Mouse (Mus musculus): ENCODE data around the gene Rasal3. TPM values are rescaled to one million over a fixed set of nuclear protein-coding genes. Genes with fewer than 3 reads are reported as not detected.

The Rasal3 gene
- polyA plus RNA-seq, 1 experiment from 2014 or later: 8.1 TPM

DNA sequence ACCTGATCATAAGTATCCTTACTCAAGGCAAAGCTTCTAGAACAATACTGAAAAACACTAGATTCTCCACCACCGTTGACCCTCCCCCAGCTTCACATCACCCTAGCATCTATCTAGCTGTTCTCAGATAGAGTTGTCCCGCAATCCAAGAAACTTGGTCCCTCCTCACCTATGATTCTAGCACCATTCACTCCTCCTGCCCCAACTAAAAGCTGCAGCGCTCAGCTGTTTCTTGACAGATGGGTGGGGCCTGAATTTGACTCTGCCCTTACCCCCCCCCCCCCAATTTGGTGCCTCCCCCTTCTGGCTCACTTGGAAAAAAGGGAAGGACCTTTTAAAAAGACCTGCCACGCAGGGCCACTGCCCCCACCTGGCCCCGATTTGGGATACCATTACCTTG, 38.5 kb downstream of the Rasal3 start:
- H3K27me3 ChIP-seq (replicated peaks): no peaks in the 10 kb centered on the region
- WGBS (ENCODE audit: insufficient replicate concordance): 33% methylated on average over 5 of the region's 5 CpGs
- H3K4me2 ChIP-seq: peak overlapping the region; percentile 90
- no peak for ATAC-seq
- H3K9me3 ChIP-seq (replicated peaks): no peaks in the 10 kb centered on the region
- H3K9ac ChIP-seq: peak overlapping the region; percentile 94
- peaks cover 57% of the 10 kb centered on the region for H3K4me1 ChIP-seq
- peak overlapping the region; percentile 76 for H3K27ac ChIP-seq
- peak overlapping the region; percentile 97 for H3K4me3 ChIP-seq
- H3K36me3 ChIP-seq: peaks cover 35% of the 10 kb centered on the region

GRCm38 (mm10) chr17:32364331-32364730, 39.1 kb downstream of the Rasal3 start:
- ATAC-seq: peak; percentile 88

GRCm38 (mm10) chr17:32363821-32364301, 39.5 kb downstream of the Rasal3 start:
- Histone ChIP-seq H3K9me3 (replicated peaks) (no peaks in the 10 kb centered on the region), H3K27ac (peak overlapping the region; percentile 76), H3K27me3 (replicated peaks) (no peaks in the 10 kb centered on the region), H3K4me2 (peak overlapping the region; percentile 90), H3K4me1 (peaks cover 54% of the 10 kb centered on the region), H3K9ac (peak overlapping the region; percentile 94), H3K36me3 (peaks cover 45% of the 10 kb centered on the region), H3K4me3 (peak overlapping the region; percentile 97)
- 0% methylated on average over 23 of the region's 50 CpGs for WGBS (ENCODE audit: insufficient replicate concordance)
- ATAC-seq: peak; percentile 36

More at GRCm38 (mm10) chr17:32364331-32364730, 39.1 kb downstream of the Rasal3 start:
- peaks cover 40% of the 10 kb centered on the region for H3K36me3 ChIP-seq
- peak overlapping the region; percentile 94 for H3K9ac ChIP-seq
- H3K4me3 ChIP-seq: peak overlapping the region; percentile 97
- H3K27ac ChIP-seq: peak overlapping the region; percentile 76
- H3K4me1 ChIP-seq: peaks cover 57% of the 10 kb centered on the region
- no peaks in the 10 kb centered on the region for H3K27me3 ChIP-seq (replicated peaks)
- H3K4me2 ChIP-seq: peak overlapping the region; percentile 90
- H3K9me3 ChIP-seq (replicated peaks): no peaks in the 10 kb centered on the region
- WGBS (ENCODE audit: insufficient replicate concordance): 1% methylated on average over 34 of the region's 47 CpGs

GRCm38 (mm10) chr17:32362686-32363085, 40.7 kb downstream of the Rasal3 start:
- H3K9ac ChIP-seq: peak overlapping the region; percentile 94
- 0 out of 2 replicates have a peak overlapping the region, but pooled peaks have one; percentile 76 for H3K27ac ChIP-seq
- WGBS (ENCODE audit: insufficient replicate concordance): 72% methylated on average over 4 of the region's 4 CpGs
- no peaks in the 10 kb centered on the region for H3K27me3 ChIP-seq (replicated peaks)
- H3K4me3 ChIP-seq: peak overlapping the region; percentile 97
- H3K9me3 ChIP-seq (replicated peaks): no peaks in the 10 kb centered on the region
- H3K4me1 ChIP-seq: peaks cover 42% of the 10 kb centered on the region
- H3K36me3 ChIP-seq: peaks cover 56% of the 10 kb centered on the region
- H3K4me2 ChIP-seq: peak overlapping the region; percentile 90
- no peak for ATAC-seq

GRCm38 (mm10) chr17:32359928-32360327, 43.5 kb downstream of the Rasal3 start:
- Histone ChIP-seq H3K4me2 (no peak overlapping the region), H3K9me3 (replicated peaks) (no peaks in the 10 kb centered on the region), H3K36me3 (peaks cover 81% of the 10 kb centered on the region), H3K4me1 (peaks cover 20% of the 10 kb centered on the region), H3K9ac (no peak overlapping the region), H3K27ac (no peak overlapping the region; the same call in 1 of the 2 replicates), H3K4me3 (no peak overlapping the region), H3K27me3 (replicated peaks) (no peaks in the 10 kb centered on the region)
- no peak for ATAC-seq
- 90% methylated on average over 18 of the region's 18 CpGs for WGBS (ENCODE audit: insufficient replicate concordance)

GRCm38 (mm10) chr17:32358943-32359340, 44.4 kb downstream of the Rasal3 start:
- no peak overlapping the region for H3K27ac ChIP-seq
- no peaks in the 10 kb centered on the region for H3K9me3 ChIP-seq (replicated peaks)
- H3K4me3 ChIP-seq: no peak overlapping the region
- peaks cover 15% of the 10 kb centered on the region for H3K4me1 ChIP-seq
- H3K36me3 ChIP-seq: peaks cover 91% of the 10 kb centered on the region
- ATAC-seq: no peak
- no peak overlapping the region for H3K9ac ChIP-seq
- H3K27me3 ChIP-seq (replicated peaks): no peaks in the 10 kb centered on the region
- no peak overlapping the region for H3K4me2 ChIP-seq
- 77% methylated on average over 6 of the region's 6 CpGs for WGBS (ENCODE audit: insufficient replicate concordance)

DNA sequence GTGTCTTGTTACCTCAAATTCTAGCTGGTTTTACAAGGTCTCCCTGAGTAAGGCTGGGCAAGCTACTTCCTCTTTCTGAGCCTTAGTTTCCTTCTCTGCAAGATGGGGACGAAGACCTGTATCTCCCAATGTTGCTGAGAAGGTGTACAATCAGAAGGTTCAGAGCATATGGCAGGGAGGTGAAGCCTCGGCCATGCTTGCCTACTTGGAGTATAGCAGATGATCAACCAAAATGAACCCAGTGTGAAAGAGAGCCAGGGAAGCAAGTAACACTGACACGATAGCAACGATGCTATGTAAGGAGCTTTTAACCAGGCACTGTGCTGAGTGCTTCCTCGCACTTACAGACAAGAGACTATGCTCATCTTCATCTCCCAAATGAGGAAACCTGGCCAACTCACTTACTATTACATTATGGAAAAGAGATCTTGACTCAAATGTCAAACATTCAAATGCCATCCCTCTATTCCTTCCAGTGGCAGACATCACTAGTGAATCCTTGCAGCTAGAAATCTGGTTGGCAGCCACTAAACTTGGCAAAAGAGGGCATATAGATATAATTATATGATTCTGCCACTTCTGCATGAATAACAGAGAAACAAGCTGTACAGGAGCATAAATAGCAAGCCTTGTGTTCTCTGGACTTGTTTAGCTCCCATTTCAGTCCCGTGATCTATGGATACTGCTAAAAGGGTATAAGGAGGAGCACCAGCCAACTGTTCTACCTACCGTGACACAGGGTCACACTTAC, 45.0 kb downstream of the Rasal3 start:
- H3K9me3 ChIP-seq (replicated peaks): no peaks in the 10 kb centered on the region
- ATAC-seq: no peak
- H3K9ac ChIP-seq: no peak overlapping the region
- no peak overlapping the region for H3K27ac ChIP-seq
- H3K27me3 ChIP-seq (replicated peaks): no peaks in the 10 kb centered on the region
- H3K4me2 ChIP-seq: no peak overlapping the region
- no peak overlapping the region for H3K4me3 ChIP-seq
- 88% methylated on average over 7 of the region's 7 CpGs for WGBS (ENCODE audit: insufficient replicate concordance)
- peaks cover 10% of the 10 kb centered on the region for H3K4me1 ChIP-seq
- H3K36me3 ChIP-seq: peaks cover 97% of the 10 kb centered on the region

- WGBS (ENCODE audit: insufficient replicate concordance): 88% methylated on average over 24 of the region's 24 CpGs
- Histone ChIP-seq H3K36me3 (peaks cover 92% of the 10 kb centered on the region), H3K4me3 (no peak overlapping the region), H3K27me3 (replicated peaks) (no peaks in the 10 kb centered on the region), H3K27ac (no peak overlapping the region), H3K9ac (no peak overlapping the region), H3K9me3 (replicated peaks) (no peaks in the 10 kb centered on the region), H3K4me2 (no peak overlapping the region), H3K4me1 (peaks cover 7% of the 10 kb centered on the region; the same call in 1 of the 2 replicates)
- ATAC-seq: no peak
Measured at GRCm38 (mm10) chr17:32356766-32357760, 46.3 kb downstream of the Rasal3 start.

GRCm38 (mm10) chr17:32356281-32356680, 47.1 kb downstream of the Rasal3 start:
- H3K27me3 ChIP-seq (replicated peaks): no peaks in the 10 kb centered on the region
- no peaks in the 10 kb centered on the region for H3K9me3 ChIP-seq (replicated peaks)
- H3K4me3 ChIP-seq: no peak overlapping the region
- H3K4me2 ChIP-seq: no peak overlapping the region
- no peak overlapping the region for H3K27ac ChIP-seq
- peaks cover 15% of the 10 kb centered on the region for H3K4me1 ChIP-seq
- H3K9ac ChIP-seq: no peak overlapping the region
- no peak for ATAC-seq
- 82% methylated on average over 9 of the region's 9 CpGs for WGBS (ENCODE audit: insufficient replicate concordance)
- peaks cover 85% of the 10 kb centered on the region for H3K36me3 ChIP-seq

DNA sequence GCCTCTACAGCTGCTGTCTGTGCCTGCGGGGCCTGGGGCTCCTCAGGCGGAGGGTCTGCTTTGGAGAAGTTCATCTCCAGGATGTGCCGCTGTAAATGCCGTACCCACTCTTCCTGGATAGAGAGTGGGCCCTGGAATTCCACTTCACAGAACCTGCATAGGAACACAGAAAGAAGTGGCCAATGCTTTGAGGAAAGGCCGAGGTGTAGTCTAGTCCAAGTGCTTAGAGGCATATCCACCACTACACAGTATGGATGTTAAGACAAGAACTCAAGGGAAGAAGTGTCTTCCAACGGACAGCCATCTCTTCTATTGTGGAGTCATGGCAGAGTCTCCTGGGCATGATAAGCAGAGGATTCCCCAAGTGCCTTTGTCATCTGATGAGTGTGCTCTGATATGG, 48.4 kb downstream of the Rasal3 start:
- H3K9me3 ChIP-seq (replicated peaks): no peaks in the 10 kb centered on the region
- ATAC-seq: no peak
- H3K27ac ChIP-seq: no peak overlapping the region
- H3K4me1 ChIP-seq: peaks cover 20% of the 10 kb centered on the region
- no peak overlapping the region for H3K4me3 ChIP-seq
- 88% methylated on average over 6 of the region's 6 CpGs for whole genome bisulfite sequencing (ENCODE audit: insufficient replicate concordance)
- no peak overlapping the region for H3K4me2 ChIP-seq
- no peak overlapping the region for H3K9ac ChIP-seq
- peaks cover 72% of the 10 kb centered on the region for H3K36me3 ChIP-seq
- no peaks in the 10 kb centered on the region for H3K27me3 ChIP-seq (replicated peaks)

GRCm38 (mm10) chr17:32354211-32354610, 49.2 kb downstream of the Rasal3 start:
- H3K4me2 ChIP-seq: no peak overlapping the region
- H3K9me3 ChIP-seq (replicated peaks): no peaks in the 10 kb centered on the region
- H3K36me3 ChIP-seq: peaks cover 64% of the 10 kb centered on the region
- H3K27ac ChIP-seq: no peak overlapping the region
- H3K27me3 ChIP-seq (replicated peaks): no peaks in the 10 kb centered on the region
- peaks cover 27% of the 10 kb centered on the region for H3K4me1 ChIP-seq
- ATAC-seq: no peak
- H3K9ac ChIP-seq: no peak overlapping the region
- no peak overlapping the region for H3K4me3 ChIP-seq
- 80% methylated on average over 5 of the region's 5 CpGs for WGBS (ENCODE audit: insufficient replicate concordance)

DNA sequence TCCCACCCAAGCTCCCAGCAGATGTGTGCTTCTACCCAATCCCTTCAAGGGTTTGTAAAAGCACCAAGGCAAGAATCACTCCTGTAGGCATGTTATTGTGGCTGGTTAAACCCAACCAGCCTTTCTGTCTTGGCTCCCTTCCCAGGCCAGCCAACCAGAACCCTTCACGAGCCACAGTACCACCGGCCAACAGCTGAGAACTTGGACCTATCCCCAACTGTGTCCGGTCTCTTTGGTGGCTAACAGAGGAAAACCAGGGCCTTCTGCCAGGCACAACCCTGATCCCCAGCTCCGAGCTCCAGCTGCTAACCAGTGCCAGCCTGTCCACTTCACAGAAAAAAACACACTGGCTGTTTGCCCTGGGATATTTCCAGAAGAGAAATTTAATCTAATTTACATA, 49.7 kb downstream of the Rasal3 start:
- Histone ChIP-seq H3K9me3 (replicated peaks) (no peaks in the 10 kb centered on the region), H3K27me3 (replicated peaks) (no peaks in the 10 kb centered on the region), H3K4me2 (no peak overlapping the region), H3K9ac (no peak overlapping the region), H3K4me1 (peaks cover 32% of the 10 kb centered on the region), H3K27ac (no peak overlapping the region), H3K36me3 (peaks cover 59% of the 10 kb centered on the region), H3K4me3 (no peak overlapping the region)
- 82% methylated on average over 4 of the region's 4 CpGs for WGBS (ENCODE audit: insufficient replicate concordance)
- ATAC-seq: no peak

All from liver, embryonic 12.5 days (tissue).